Mouse (Mus musculus): ENCODE measurements around the gene Serpina10. TPM values are rescaled to one million over a fixed set of nuclear protein-coding genes. Genes with fewer than 3 reads are reported as not detected.

The Serpina10 gene
- polyA plus RNA-seq, 2 experiments, result not detected

- H3K9ac ChIP-seq (ENCODE audit: low read depth, low read length, severe bottlenecking), result no peak overlapping the region
- TF ChIP-seq POLR2A (IDR thresholded peaks at IDR 0.05; ENCODE audit: borderline replicate concordance, extremely low read depth, insufficient read depth, insufficient read length), result no peak
- 49% methylated on average over 6 of the region's 6 CpGs for WGBS
- no peak overlapping the region for H3K27ac ChIP-seq (replicated peaks; ENCODE audit: low read depth, low read length)
- no peaks in the 10 kb centered on the region for H3K4me1 ChIP-seq (ENCODE audit: control insufficient read depth, insufficient read depth, low read length)
- no peaks in the 10 kb centered on the region for H3K27me3 ChIP-seq (ENCODE audit: control insufficient read depth, insufficient read depth, low read length)
- DNase-seq (ENCODE audit: low spot score), result no peak
- ATAC-seq (ENCODE audit: low FRiP score, low read depth), result no peak
- H3K4me2 ChIP-seq (replicated peaks; ENCODE audit: low read depth, low read length, severe bottlenecking), result no peak overlapping the region
- no peaks in the 10 kb centered on the region for H3K9me3 ChIP-seq (ENCODE audit: control insufficient read depth, low read length)
- H3K36me3 ChIP-seq (ENCODE audit: control insufficient read depth, insufficient read depth, low read length), result no peaks in the 10 kb centered on the region
- no peak overlapping the region for H3K4me3 ChIP-seq (replicated peaks; ENCODE audit: low read length)
Measured at GRCm38 (mm10) chr12:103569690-103570089, 61.6 kb downstream of the Serpina10 start.

DNA sequence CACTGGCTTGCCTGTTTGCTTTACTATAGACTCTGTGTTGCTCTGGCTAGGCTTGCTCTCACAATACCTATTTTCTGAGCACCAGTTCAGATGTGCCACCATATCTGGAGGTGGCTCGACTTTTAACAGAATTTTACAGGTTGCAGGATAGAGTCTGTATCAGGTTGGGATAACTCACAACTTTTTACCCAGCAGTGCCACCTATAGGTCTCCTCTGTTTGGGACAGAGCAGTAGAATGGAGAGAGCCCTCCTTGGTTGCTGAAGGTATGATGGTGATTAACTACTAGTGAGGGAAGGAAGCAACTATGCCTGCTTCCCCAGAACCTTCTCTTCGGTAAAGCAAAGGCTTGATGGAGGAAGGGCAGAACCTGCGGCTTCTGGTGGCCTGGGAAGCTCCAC lies 64.1 kb downstream of the Serpina10 start:
- DNase-seq (ENCODE audit: low spot score) (no peak), ATAC-seq (ENCODE audit: low FRiP score, low read depth) (no peak)
- Histone ChIP-seq H3K4me1 (ENCODE audit: control insufficient read depth, insufficient read depth, low read length) (no peaks in the 10 kb centered on the region), H3K4me2 (replicated peaks; ENCODE audit: low read depth, low read length, severe bottlenecking) (no peak overlapping the region), H3K27ac (replicated peaks; ENCODE audit: low read depth, low read length) (no peak overlapping the region), H3K4me3 (replicated peaks; ENCODE audit: low read length) (no peak overlapping the region), H3K36me3 (ENCODE audit: control insufficient read depth, insufficient read depth, low read length) (no peaks in the 10 kb centered on the region), H3K27me3 (ENCODE audit: control insufficient read depth, insufficient read depth, low read length) (no peaks in the 10 kb centered on the region), H3K9me3 (ENCODE audit: control insufficient read depth, low read length) (no peaks in the 10 kb centered on the region), H3K9ac (ENCODE audit: low read depth, low read length, severe bottlenecking) (no peak overlapping the region)
- no peak for TF ChIP-seq POLR2A (IDR thresholded peaks at IDR 0.05; ENCODE audit: borderline replicate concordance, extremely low read depth, insufficient read depth, insufficient read length)
- 68% methylated on average over 3 of the region's 3 CpGs for WGBS

GRCm38 (mm10) chr12:103565151-103565550 lies 66.1 kb downstream of the Serpina10 start:
- WGBS, result 84% methylated on average over 7 of the region's 7 CpGs
- H3K4me3 ChIP-seq (replicated peaks; ENCODE audit: low read length), result no peak overlapping the region
- no peak for ATAC-seq (ENCODE audit: low FRiP score, low read depth)
- TF ChIP-seq POLR2A (IDR thresholded peaks at IDR 0.05; ENCODE audit: borderline replicate concordance, extremely low read depth, insufficient read depth, insufficient read length), result no peak
- no peaks in the 10 kb centered on the region for H3K4me1 ChIP-seq (ENCODE audit: control insufficient read depth, insufficient read depth, low read length)
- no peaks in the 10 kb centered on the region for H3K27me3 ChIP-seq (ENCODE audit: control insufficient read depth, insufficient read depth, low read length)
- no peak for DNase-seq (ENCODE audit: low spot score)
- no peak overlapping the region for H3K9ac ChIP-seq (ENCODE audit: low read depth, low read length, severe bottlenecking)
- no peaks in the 10 kb centered on the region for H3K9me3 ChIP-seq (ENCODE audit: control insufficient read depth, low read length)
- no peaks in the 10 kb centered on the region for H3K36me3 ChIP-seq (ENCODE audit: control insufficient read depth, insufficient read depth, low read length)
- H3K27ac ChIP-seq (replicated peaks; ENCODE audit: low read depth, low read length), result no peak overlapping the region
- H3K4me2 ChIP-seq (replicated peaks; ENCODE audit: low read depth, low read length, severe bottlenecking), result no peak overlapping the region

Other genes with a start within 250 kb of the Serpina10 start
- gene Otub2, start 242.8 kb downstream of the Serpina10 start, polyA plus RNA-seq (2012; rRNA removed), result 9.5 and 10.5 TPM in 2 replicates
- 13.2 and 14.0 TPM in 2 replicates for gene Otub2, start 242.8 kb downstream of the Serpina10 start, polyA plus RNA-seq (2014; fragmentation: Nextera tagmentation; extraction: Ambion mirVana)
- 0.47 and 1.0 TPM in 2 replicates for gene 9330161L09Rik, start 223.6 kb downstream of the Serpina10 start, polyA plus RNA-seq (2012; rRNA removed)
- 0.32 and 0.68 TPM in 2 replicates for gene 9330161L09Rik, start 223.6 kb downstream of the Serpina10 start, polyA plus RNA-seq (2014; fragmentation: Nextera tagmentation; extraction: Ambion mirVana)
- 44.1 and 53.2 TPM in 2 replicates for gene Ddx24, start 205.6 kb downstream of the Serpina10 start, polyA plus RNA-seq (2012; rRNA removed)
- 81.5 and 91.3 TPM in 2 replicates for gene Ddx24, start 205.6 kb downstream of the Serpina10 start, polyA plus RNA-seq (2014; fragmentation: Nextera tagmentation; extraction: Ambion mirVana)
- gene Ifi27, start 197.2 kb downstream of the Serpina10 start, polyA plus RNA-seq (2012; rRNA removed), result 87.1 and 100 TPM in 2 replicates
- gene Ifi27, start 197.2 kb downstream of the Serpina10 start, polyA plus RNA-seq (2014; fragmentation: Nextera tagmentation; extraction: Ambion mirVana), result 49.5 and 50.5 TPM in 2 replicates
- gene Ifi27l2a, start 187.8 kb downstream of the Serpina10 start, polyA plus RNA-seq (2012; rRNA removed), result 10.2 and 14.8 TPM in 2 replicates
- gene Ifi27l2a, start 187.8 kb downstream of the Serpina10 start, polyA plus RNA-seq (2014; fragmentation: Nextera tagmentation; extraction: Ambion mirVana), result 12.3 and 14.0 TPM in 2 replicates
- gene Ifi27l2b, start 174.2 kb downstream of the Serpina10 start, polyA plus RNA-seq (2012; rRNA removed), result not detected in 2 replicates
- not detected in 2 replicates for gene Ifi27l2b, start 174.2 kb downstream of the Serpina10 start, polyA plus RNA-seq (2014; fragmentation: Nextera tagmentation; extraction: Ambion mirVana)
- 1.4 and 1.9 TPM in 2 replicates for gene Ppp4r4, start 99.2 kb downstream of the Serpina10 start, polyA plus RNA-seq (2012; rRNA removed)
- 0.62 and 1.2 TPM in 2 replicates for gene Ppp4r4, start 99.2 kb downstream of the Serpina10 start, polyA plus RNA-seq (2014; fragmentation: Nextera tagmentation; extraction: Ambion mirVana)
- 0.04 and 0.34 TPM in 2 replicates for gene Serpina6, start 25.8 kb upstream of the Serpina10 start, polyA plus RNA-seq (2012; rRNA removed)
- not detected in 2 replicates for gene Serpina6, start 25.8 kb upstream of the Serpina10 start, polyA plus RNA-seq (2014; fragmentation: Nextera tagmentation; extraction: Ambion mirVana)
- gene Serpina16, start 44.7 kb upstream of the Serpina10 start, polyA plus RNA-seq (2012; rRNA removed), result not detected in 2 replicates
- not detected in 2 replicates for gene Serpina16, start 44.7 kb upstream of the Serpina10 start, polyA plus RNA-seq (2014; fragmentation: Nextera tagmentation; extraction: Ambion mirVana)
- gene Serpina1f, start 64.1 kb upstream of the Serpina10 start, polyA plus RNA-seq (2012; rRNA removed), result 0.05 TPM in 1 of 2 replicates, not detected in the other
- gene Serpina1f, start 64.1 kb upstream of the Serpina10 start, polyA plus RNA-seq (2014; fragmentation: Nextera tagmentation; extraction: Ambion mirVana), result not detected in 2 replicates
- 0.06 and 0.14 TPM in 2 replicates for gene Serpina1d, start 142.1 kb upstream of the Serpina10 start, polyA plus RNA-seq (2012; rRNA removed)
- gene Serpina1d, start 142.1 kb upstream of the Serpina10 start, polyA plus RNA-seq (2014; fragmentation: Nextera tagmentation; extraction: Ambion mirVana), result not detected in 2 replicates
- 0.72 and 0.80 TPM in 2 replicates for gene Serpina1b, start 198.9 kb upstream of the Serpina10 start, polyA plus RNA-seq (2012; rRNA removed)
- not detected in 2 replicates for gene Serpina1b, start 198.9 kb upstream of the Serpina10 start, polyA plus RNA-seq (2014; fragmentation: Nextera tagmentation; extraction: Ambion mirVana)
- gene Serpina1a, start 232.1 kb upstream of the Serpina10 start, polyA plus RNA-seq (2012; rRNA removed), result 0.49 and 0.59 TPM in 2 replicates
- gene Serpina1a, start 232.1 kb upstream of the Serpina10 start, polyA plus RNA-seq (2014; fragmentation: Nextera tagmentation; extraction: Ambion mirVana), result not detected in 2 replicates

All from limb, embryonic 14.5 days (tissue).